Mouse (Mus musculus) adrenal gland, postnatal 25 days (tissue): ENCODE results near the gene Ciao1. TPM values are rescaled to one million over a fixed set of nuclear protein-coding genes. Genes with fewer than 3 reads are reported as not detected.
"Not testable (repeated sequence)": the region's sequence is repeated elsewhere in the genome, so short reads cannot be mapped to it uniquely, and the experiment has no call there.

Experiments used
- DNase-seq: peaks from one replicate; pipeline ENCODE4 v3.0.0; 2021; ENCODE audit warnings: mixed read lengths
- total RNA-seq: library from RNA; stranded (reverse); gene quantifications from 2 replicates; pipeline ENCODE4 v1.2.3, GENCODE M21; 2021

The Ciao1 gene
- total RNA-seq, 1 experiment from 2014 or later: 94.5 TPM

- no peak for DNase-seq
Observed at GRCm38 (mm10) chr2:127250291-127251008, 2.8 kb upstream of the Ciao1 start.

DNA sequence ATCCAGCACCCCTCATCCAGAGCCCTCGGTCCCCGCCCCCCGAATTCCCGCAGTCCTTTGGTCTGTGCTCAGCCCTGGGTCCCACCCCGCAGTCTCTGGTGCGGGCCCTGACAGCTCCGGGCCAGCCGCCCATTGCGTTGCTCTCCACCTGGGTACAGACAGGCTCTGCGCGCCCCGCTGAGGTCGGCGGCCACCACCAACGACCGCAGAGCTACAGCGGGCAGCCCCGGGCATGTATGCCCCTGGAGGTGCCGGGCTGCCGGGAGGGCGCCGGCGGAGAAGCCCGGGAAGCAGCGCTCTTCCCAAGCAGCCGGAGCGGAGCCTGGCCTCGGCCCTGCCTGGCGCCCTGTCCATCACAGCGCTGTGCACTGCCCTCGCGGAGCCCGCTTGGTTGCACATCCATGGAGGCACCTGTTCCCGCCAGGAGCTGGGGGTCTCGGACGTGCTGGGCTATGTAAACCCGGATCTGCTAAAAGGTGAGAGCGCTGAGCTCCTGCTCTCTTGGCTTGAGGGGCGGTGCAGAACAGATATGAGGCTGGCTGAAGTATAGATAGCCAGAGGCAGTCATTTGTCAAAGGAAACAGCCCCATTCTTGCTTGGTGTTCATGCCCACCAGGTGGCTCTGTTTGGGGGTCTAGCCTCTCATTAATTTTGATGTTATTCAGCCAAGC lies 853 bp upstream of the Ciao1 start:
- peak; percentile 49 for DNase-seq

DNA sequence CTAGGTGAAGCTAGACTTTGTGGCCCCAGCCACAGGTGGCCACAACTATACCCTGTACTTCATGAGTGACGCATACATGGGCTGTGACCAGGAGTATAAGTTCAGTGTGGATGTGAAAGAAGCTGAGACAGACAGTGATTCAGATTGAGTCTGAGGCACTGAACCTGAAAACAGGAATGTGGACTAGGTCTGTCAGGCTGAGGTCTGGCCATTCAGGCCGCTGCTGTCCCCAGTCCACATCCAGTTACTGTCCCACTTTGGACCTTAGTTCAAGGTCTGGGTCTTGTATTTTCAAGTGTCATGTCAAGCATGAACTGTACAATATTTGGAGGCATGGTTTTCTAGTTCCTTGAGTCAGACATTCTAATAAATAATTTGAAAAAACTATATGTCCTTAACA lies 7.6 kb downstream of the Ciao1 start:
- no peak for DNase-seq

GRCm38 (mm10) chr2:127237897-127238610 lies 9.6 kb downstream of the Ciao1 start:
- no peak for DNase-seq

- no peak for DNase-seq
Observed at GRCm38 (mm10) chr2:127225261-127225660, 22.4 kb downstream of the Ciao1 start.

DNA sequence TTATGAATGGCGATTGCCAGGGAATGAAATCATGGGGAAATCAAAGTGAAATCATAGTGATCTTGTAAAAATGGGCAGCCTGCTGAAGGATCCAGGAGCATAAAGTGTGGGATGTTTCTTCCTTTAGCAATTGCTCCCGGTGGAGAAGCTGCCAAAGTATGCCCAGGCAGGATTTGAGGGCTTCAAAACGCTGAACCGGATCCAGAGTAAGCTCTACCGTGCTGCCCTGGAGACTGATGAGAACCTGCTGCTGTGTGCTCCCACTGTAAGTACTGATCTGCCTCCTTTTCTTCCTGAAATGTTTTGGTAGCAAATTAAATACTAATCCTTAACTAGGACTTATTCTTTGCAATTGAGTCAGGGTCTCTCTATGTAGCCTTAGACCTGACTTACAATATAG lies 29.9 kb downstream of the Ciao1 start:
- DNase-seq: no peak

- DNase-seq: no peak
Observed at GRCm38 (mm10) chr2:127210701-127211100, 36.9 kb downstream of the Ciao1 start.

DNA sequence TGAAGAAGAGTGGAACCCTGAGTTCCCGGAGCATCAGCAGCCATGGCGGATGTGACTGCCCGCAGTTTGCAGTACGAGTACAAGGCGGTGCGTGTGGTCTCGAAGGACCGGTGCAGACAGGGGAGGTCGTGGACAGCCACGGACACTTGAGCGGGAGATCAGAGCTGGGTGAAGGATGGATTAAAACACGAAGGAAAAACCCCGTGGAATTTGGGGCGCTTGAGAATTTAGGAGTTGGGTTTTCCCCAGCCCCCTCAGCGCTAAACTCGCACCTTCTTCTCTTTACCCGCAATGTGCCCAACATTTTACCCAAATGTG lies 39.2 kb downstream of the Ciao1 start:
- DNase-seq: no peak

DNA sequence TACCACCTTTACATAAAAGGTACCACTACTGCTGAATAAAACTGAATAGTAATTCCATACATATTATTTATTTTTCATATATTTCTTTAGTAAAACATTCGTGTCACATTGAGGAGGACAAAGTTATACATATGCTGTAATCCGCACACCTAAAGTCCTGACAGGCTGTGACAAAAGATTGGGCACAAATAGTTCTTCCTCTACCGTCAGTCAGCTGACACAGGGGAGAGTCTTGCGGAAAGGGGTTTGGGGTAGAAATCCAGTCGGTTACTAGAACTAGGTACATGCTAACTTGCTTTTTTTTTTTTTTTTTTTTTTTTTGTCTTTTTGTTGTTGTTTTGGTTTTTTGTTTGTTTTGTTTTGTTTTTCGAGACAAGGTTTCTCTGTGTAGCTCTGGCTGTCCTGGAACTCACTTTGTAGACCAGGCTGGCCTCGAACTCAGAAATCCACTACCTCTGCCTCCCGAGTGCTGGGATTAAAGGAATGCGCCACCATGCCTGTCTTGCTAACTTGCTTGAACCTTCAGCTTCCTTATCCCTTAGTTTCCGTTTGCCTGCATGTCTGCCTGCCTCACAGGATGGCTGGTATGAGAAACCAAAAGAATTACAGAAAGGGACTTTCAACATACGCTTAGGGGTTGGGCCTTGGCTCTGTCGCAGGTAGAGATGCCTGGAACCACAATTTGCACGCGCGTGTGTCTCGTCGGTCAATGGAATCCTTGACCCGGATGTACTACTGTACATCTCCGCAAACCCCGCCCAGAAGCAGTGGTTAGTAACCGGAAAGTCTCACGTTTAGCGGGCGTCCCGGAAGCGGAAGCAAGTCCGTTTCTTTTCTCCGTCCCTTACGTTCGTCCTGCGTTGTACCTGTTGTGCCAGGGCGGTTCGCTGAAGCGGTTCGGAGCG lies 39.8 kb downstream of the Ciao1 start, which contains the start of the genes 1810024B03Rik and Snrnp200:
Gene 1810024B03Rik, minus strand, starts transcription at position 734 of the 905 bp plus-strand sequence.
Gene Snrnp200, plus strand, starts transcription at position 840 of the 905 bp plus-strand sequence.
- peak; percentile 89 for DNase-seq

- DNase-seq: no peak
Observed at GRCm38 (mm10) chr2:127206916-127207315, 40.7 kb downstream of the Ciao1 start.

DNA sequence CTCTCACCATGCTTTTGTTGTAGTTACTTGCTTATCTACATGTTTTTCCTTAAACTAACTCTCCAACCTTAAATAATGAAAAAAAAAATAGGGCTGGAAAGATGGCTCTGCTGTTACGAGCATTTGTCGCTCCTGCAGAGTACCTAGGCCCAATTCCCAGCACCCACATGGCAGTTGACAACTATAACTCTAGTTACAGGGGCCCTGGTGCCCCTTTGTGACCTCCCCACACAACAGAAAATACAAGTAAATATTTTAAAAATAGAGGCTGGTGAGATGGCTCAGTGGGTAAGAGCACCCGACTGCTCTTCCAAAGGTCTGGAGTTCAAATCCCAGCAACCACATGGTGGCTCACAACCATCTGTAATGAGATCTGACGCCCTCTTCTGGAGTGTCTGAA lies 41.7 kb downstream of the Ciao1 start:
- DNase-seq: not testable (repeated sequence)

DNA sequence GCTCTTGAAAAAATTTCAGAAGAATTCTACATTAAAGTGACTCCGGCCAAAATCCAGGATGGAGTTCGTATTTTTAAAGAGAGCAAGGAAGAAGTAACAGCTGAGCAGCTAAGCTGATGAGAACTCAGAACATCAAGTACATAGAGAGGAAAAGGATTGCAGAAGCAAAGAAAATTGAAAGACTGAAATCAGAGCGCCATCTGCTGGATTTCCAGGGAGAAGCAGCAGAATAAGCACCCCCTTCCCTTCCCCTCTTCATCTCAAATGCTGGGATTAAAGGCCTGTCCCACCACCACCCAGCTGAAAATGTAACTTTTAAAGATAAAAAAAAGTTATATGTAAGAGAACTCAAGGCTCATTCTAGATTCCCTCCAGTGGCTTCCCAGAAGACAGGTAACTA lies 42.7 kb downstream of the Ciao1 start:
- DNase-seq: peak; percentile 47

Other genes starting within 250 kb of the Ciao1 start
- 10.0 and 16.2 TPM in 2 replicates for gene Ap4e1, start 239.1 kb downstream of the Ciao1 start, total RNA-seq
- 22.3 and 33.9 TPM in 2 replicates for gene Blvra, start 177.2 kb downstream of the Ciao1 start, total RNA-seq
- 6.4 and 7.5 TPM in 2 replicates for gene Ncaph, start 113.9 kb downstream of the Ciao1 start, total RNA-seq
- gene Itpripl1, start 104.4 kb downstream of the Ciao1 start, total RNA-seq: 5.3 and 7.2 TPM in 2 replicates
- 1.7 and 2.0 TPM in 2 replicates for gene 1810024B03Rik, start 39.5 kb downstream of the Ciao1 start, total RNA-seq
- gene Snrnp200, start 39.4 kb downstream of the Ciao1 start, total RNA-seq: 75.5 and 84.1 TPM in 2 replicates
- gene Tmem127, start 92 bp upstream of the Ciao1 start, total RNA-seq: 72.3 and 79.3 TPM in 2 replicates
- gene Stard7, start 22.4 kb upstream of the Ciao1 start, total RNA-seq: 110 and 117 TPM in 2 replicates
- gene Dusp2, start 88.3 kb upstream of the Ciao1 start, total RNA-seq: 0.49 TPM in 1 of 2 replicates, not detected in the other
- gene Astl, start 90.8 kb upstream of the Ciao1 start, total RNA-seq: not detected in 2 replicates
- gene Adra2b, start 115.4 kb upstream of the Ciao1 start, total RNA-seq: 1.4 and 2.0 TPM in 2 replicates
- gene Gpat2, start 177.4 kb upstream of the Ciao1 start, total RNA-seq: 0.43 TPM in 1 of 2 replicates, not detected in the other
- gene Fahd2a, start 196.7 kb upstream of the Ciao1 start, total RNA-seq: 42.0 and 46.8 TPM in 2 replicates